In the genomic region with DNA sequence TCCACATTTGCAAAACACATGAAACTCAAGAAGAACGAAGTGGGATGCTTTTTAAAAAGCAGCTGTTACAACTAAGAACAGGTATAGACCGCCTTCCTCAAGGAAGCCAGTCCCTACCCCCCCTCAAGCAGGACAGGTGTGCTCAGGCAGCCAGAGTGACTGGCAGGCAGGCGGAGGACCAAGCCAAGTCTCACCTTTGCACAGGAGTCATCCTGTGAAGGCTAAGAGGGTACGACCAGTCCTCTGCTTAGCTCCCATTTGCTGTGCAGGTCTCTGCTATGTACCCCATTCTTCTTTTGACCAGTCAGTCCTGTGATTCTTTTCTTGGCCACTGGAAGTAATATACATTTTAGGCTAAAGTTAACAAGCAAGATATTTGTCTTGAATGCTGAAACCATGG, we compare ENCODE assay signal across 6 mouse cellular contexts.
"Had no signal": no experiment of that assay in that cellular context is flagged by ENCODE, and none has a peak within 500 bp of the region (broad histone marks: within the 10 kb centered on the region; RNA-seq: fewer than 3 reads in every experiment).

No protein-coding gene starts in this region.

- H3K36me3 ChIP-seq: kidney, embryonic 15.5 days; limb, embryonic 10.5 days; liver, embryonic 15.5 days had no signal

- H3K9ac ChIP-seq: kidney, embryonic 15.5 days; liver, embryonic 15.5 days had no signal

- H3K27ac ChIP-seq: kidney, embryonic 15.5 days; left cerebral cortex, adult 2 months; limb, embryonic 10.5 days; liver, embryonic 15.5 days had no signal

- ATAC-seq: lung, postnatal 0 days had no signal

- H3K9me3 ChIP-seq: kidney, embryonic 15.5 days; limb, embryonic 10.5 days; liver, embryonic 15.5 days had no signal

- H3K4me1 ChIP-seq: kidney, embryonic 15.5 days; limb, embryonic 10.5 days; liver, embryonic 15.5 days had no signal

- H3K4me2 ChIP-seq: kidney, embryonic 15.5 days; liver, embryonic 11.5 days; liver, embryonic 15.5 days had no signal

- H3K4me3 ChIP-seq: kidney, embryonic 15.5 days; left cerebral cortex, adult 2 months; limb, embryonic 10.5 days; liver, embryonic 15.5 days had no signal

- H3K27me3 ChIP-seq: kidney, embryonic 15.5 days; liver, embryonic 15.5 days had no signal
